Mouse (Mus musculus): Measurements from ENCODE around the gene Tmem33. TPM values are rescaled to one million over a fixed set of nuclear protein-coding genes. Genes with fewer than 3 reads are reported as not detected.

Tmem33 gene
- polyA plus RNA-seq, 1 experiment from 2014 or later: 100 TPM

Other genes with a start within 250 kb of the Tmem33 start
- gene Phox2b, start 161.3 kb upstream of the Tmem33 start, polyA plus RNA-seq (2015; fragmentation: Nextera tagmentation; extraction: Ambion mirVana): 0.06 and 0.14 TPM in 2 replicates
- 64.0 and 75.5 TPM in 2 replicates for gene Slc30a9, start 46.4 kb downstream of the Tmem33 start, polyA plus RNA-seq (2015; fragmentation: Nextera tagmentation; extraction: Ambion mirVana)
- gene Bend4, start 167.7 kb downstream of the Tmem33 start, polyA plus RNA-seq (2015; fragmentation: Nextera tagmentation; extraction: Ambion mirVana): 0.81 and 1.0 TPM in 2 replicates